8 mouse cellular contexts compared by ENCODE assay signal in genomic region chr12:38114990-38115615, GRCm38 (mm10).
DNase-seq lines count a peak whose midpoint lies in the region; ATAC-seq lines count a peak whose summit lies in the region.

No protein-coding gene starts in this region.

- ATAC-seq in intestine, embryonic 14.5 days (replicated peaks; ENCODE audit: low FRiP score, low TSS enrichment, low read depth): peak; percentile 68; the same call in 1 of the 2 replicates
- ATAC-seq in intestine, embryonic 15.5 days: no peak
- peak; percentile 68; the same call in 1 of the 2 replicates for ATAC-seq in hindbrain, embryonic 16.5 days

- H3K4me1 ChIP-seq in intestine, embryonic 14.5 days (replicated peaks; ENCODE audit: control insufficient read depth, insufficient read depth, low read length): no peaks in the 10 kb centered on the region
- H3K4me1 ChIP-seq in intestine, embryonic 15.5 days (replicated peaks): no peaks in the 10 kb centered on the region
- no peaks in the 10 kb centered on the region for H3K4me1 ChIP-seq in hindbrain, embryonic 16.5 days (ENCODE audit: control insufficient read depth, insufficient read depth, low read depth, low read length)

- no peak overlapping the region for H3K4me2 ChIP-seq in intestine, embryonic 14.5 days (ENCODE audit: low read length)
- H3K4me2 ChIP-seq in intestine, embryonic 15.5 days (replicated peaks): no peak overlapping the region
- H3K4me2 ChIP-seq in hindbrain, embryonic 16.5 days (ENCODE audit: low read length): no peak overlapping the region

- no peaks in the 10 kb centered on the region for H3K27me3 ChIP-seq in intestine, embryonic 14.5 days (replicated peaks; ENCODE audit: control insufficient read depth, insufficient read depth, low read length)
- H3K27me3 ChIP-seq in intestine, embryonic 15.5 days (replicated peaks): no peaks in the 10 kb centered on the region
- no peaks in the 10 kb centered on the region for H3K27me3 ChIP-seq in hindbrain, embryonic 16.5 days (replicated peaks; ENCODE audit: control insufficient read depth, insufficient read depth, low read length)

- no peak overlapping the region for H3K9ac ChIP-seq in intestine, embryonic 14.5 days (ENCODE audit: low read length)
- H3K9ac ChIP-seq in intestine, embryonic 15.5 days: no peak overlapping the region
- H3K9ac ChIP-seq in hindbrain, embryonic 16.5 days (ENCODE audit: low read depth, low read length): no peak overlapping the region

- no peak for DNase-seq in intestine, embryonic 14.5 days (ENCODE audit: low spot score)
- peak; percentile 32 for DNase-seq in 3T3-L1 (ENCODE audit: low read depth, low spot score)
- DNase-seq in Muller cell, postnatal 12 days (ENCODE audit: inconsistent ontology term): peak; percentile 41
- DNase-seq in testis, postnatal 10 days (ENCODE audit: low spot score): no peak
- DNase-seq in urinary bladder, adult 18-20 months (ENCODE audit: low spot score in 2 of 2): no peak
- DNase-seq in frontal cortex, postnatal 14 days (ENCODE audit: low spot score in 2 of 2): no peak

- WGBS in intestine, embryonic 14.5 days: 68% methylated on average over 1 of the region's 1 CpGs
- 75% methylated on average over 1 of the region's 1 CpGs for WGBS in intestine, embryonic 15.5 days
- 71% methylated on average over 1 of the region's 1 CpGs for WGBS in hindbrain, embryonic 16.5 days

- no peaks in the 10 kb centered on the region for H3K9me3 ChIP-seq in intestine, embryonic 14.5 days (ENCODE audit: control insufficient read depth, low read length)
- H3K9me3 ChIP-seq in intestine, embryonic 15.5 days: no peaks in the 10 kb centered on the region
- H3K9me3 ChIP-seq in hindbrain, embryonic 16.5 days (ENCODE audit: control insufficient read depth, low read length): no peaks in the 10 kb centered on the region

- no peak overlapping the region for H3K27ac ChIP-seq in intestine, embryonic 14.5 days (ENCODE audit: low read depth)
- H3K27ac ChIP-seq in intestine, embryonic 15.5 days: no peak overlapping the region
- no peak overlapping the region for H3K27ac ChIP-seq in hindbrain, embryonic 16.5 days (ENCODE audit: low read depth, low read length)

- no peak overlapping the region for H3K4me3 ChIP-seq in intestine, embryonic 14.5 days (ENCODE audit: low read depth, low read length)
- H3K4me3 ChIP-seq in intestine, embryonic 15.5 days (replicated peaks): no peak overlapping the region
- H3K4me3 ChIP-seq in hindbrain, embryonic 16.5 days (ENCODE audit: low read length): no peak overlapping the region

- H3K36me3 ChIP-seq in intestine, embryonic 14.5 days (ENCODE audit: control insufficient read depth, insufficient read depth, low read length): no peaks in the 10 kb centered on the region
- no peaks in the 10 kb centered on the region for H3K36me3 ChIP-seq in intestine, embryonic 15.5 days
- no peaks in the 10 kb centered on the region for H3K36me3 ChIP-seq in hindbrain, embryonic 16.5 days (ENCODE audit: control insufficient read depth, insufficient read depth, low read length)

Comparison
In these comparisons a context has a peak if more than half of its experiments do, and no peak if none do; other contexts are left out.
1. DNase-seq: peak in 3T3-L1 (single experiment) and Muller cell, postnatal 12 days (single experiment); none in intestine, embryonic 14.5 days (single experiment), testis, postnatal 10 days (single experiment), urinary bladder, adult 18-20 months (0 of 2) and frontal cortex, postnatal 14 days (0 of 2).